Mouse (Mus musculus) G1E (cell line): ENCODE data around the gene Tmem119. TPM values are rescaled to one million over a fixed set of nuclear protein-coding genes. Genes with fewer than 3 reads are reported as not detected.

Experiments
- ATAC-seq: 2 replicates; pipeline ENCODE4 v1.8.0; 2016; ENCODE audit warnings: mild to moderate bottlenecking; ENCODE audit not compliant: insufficient number of reproducible peaks, poor library complexity, low FRiP score, severe bottlenecking; ENCODE audit errors: extremely low read depth
- DNase-seq: peaks from one replicate; pipeline ENCODE4 v3.0.0; 2012; ENCODE audit warnings: low spot score
- H3K27me3 ChIP-seq: 2 replicates; pipeline ENCODE4 v1.6.1; 2012; ENCODE audit warnings: mild to moderate bottlenecking, low read length, inconsistent platforms; ENCODE audit not compliant: insufficient read depth
- H3K36me3 ChIP-seq: replicated peaks from 2 replicates; pipeline ENCODE3; 2012; ENCODE audit warnings: mild to moderate bottlenecking, inconsistent platforms
- H3K4me1 ChIP-seq: 2 replicates; pipeline ENCODE4 v1.6.1; 2012; ENCODE audit warnings: low read depth, low read length, inconsistent platforms, mixed read lengths; ENCODE audit not compliant: insufficient read depth
- H3K4me3 ChIP-seq: 2 replicates; pipeline ENCODE4 v1.5.1; 2012; ENCODE audit warnings: low read depth, mild to moderate bottlenecking, inconsistent platforms, low read length, moderate library complexity, mixed read lengths
- H3K9me3 ChIP-seq: replicated peaks from 2 replicates; pipeline ENCODE4 v1.6.1; 2012; ENCODE audit warnings: inconsistent platforms
- CTCF ChIP-seq: IDR thresholded peaks from 2 replicates; pipeline ENCODE4 v1.5.1; 2012; ENCODE audit warnings: low read depth, low read length, inconsistent platforms, mixed read lengths
- GATA1 ChIP-seq: IDR thresholded peaks from 2 replicates; pipeline ENCODE4 v1.6.1; 2012; ENCODE audit warnings: borderline replicate concordance, low read length, inconsistent platforms, mixed read lengths
- GATA2 ChIP-seq: IDR thresholded peaks from 2 replicates; pipeline ENCODE4 v1.6.1; 2012; ENCODE audit warnings: low read depth, low read length, inconsistent platforms, borderline replicate concordance
- POLR2AphosphoS5 ChIP-seq: IDR thresholded peaks from 2 replicates; pipeline ENCODE4 v1.6.1; 2012; ENCODE audit warnings: low read depth, low read length, inconsistent platforms; ENCODE audit not compliant: insufficient replicate concordance
- TAL1 ChIP-seq: conservative IDR thresholded peaks from 2 replicates; pipeline ENCODE4 v1.6.1; 2012; ENCODE audit warnings: low read depth, low read length, inconsistent platforms, mixed read lengths
- polyA plus RNA-seq: library from polyadenylated mRNA; stranded (reverse); fragments of >175 nt; gene quantifications from 2 replicates; pipeline ENCODE4 v1.2.3, GENCODE M21; 2012
- total RNA-seq, 2 experiments: library from RNA; stranded (forward) in 1 of 2; stranded (reverse) in 1 of 2; fragments of 200-1000 nt in 1 of 2; fragments of >200 nt in 1 of 2; fragmentation: Nextera tagmentation in 1 of 2; gene quantifications; 2 replicates each; pipeline ENCODE4 v1.2.3; 2014 to 2017

Gene Tmem119
- total and polyA plus RNA-seq, 3 experiments = 0.21 to 0.27 TPM; not detected in 1

- H3K4me1 ChIP-seq = no peaks in the 10 kb centered on the region
- no peak overlapping the region for H3K4me3 ChIP-seq
- H3K9me3 ChIP-seq = no peaks in the 10 kb centered on the region
- ATAC-seq = no peak
- no peaks in the 10 kb centered on the region for H3K27me3 ChIP-seq
- H3K36me3 ChIP-seq = peaks cover 99% of the 10 kb centered on the region
- TF ChIP-seq CTCF (no peak), GATA1 (no peak), TAL1 (no peak), POLR2AphosphoS5 (no peak), GATA2 (no peak)
- DNase-seq = no peak
Measured at GRCm38 (mm10) chr5:113751521-113752157, 48.7 kb downstream of the Tmem119 start.

- TF ChIP-seq CTCF = no peak
- H3K9me3 ChIP-seq = no peaks in the 10 kb centered on the region
- ATAC-seq (no peak), DNase-seq (no peak)
- no peak overlapping the region for H3K4me3 ChIP-seq
- H3K36me3 ChIP-seq = peaks cover 99% of the 10 kb centered on the region
- H3K4me1 ChIP-seq = no peaks in the 10 kb centered on the region
- H3K27me3 ChIP-seq = no peaks in the 10 kb centered on the region
Measured at GRCm38 (mm10) chr5:113748556-113749331, 51.6 kb downstream of the Tmem119 start.

- ATAC-seq = no peak
- TF ChIP-seq POLR2AphosphoS5 (no peak), TAL1 (no peak), GATA1 (no peak), GATA2 (no peak), CTCF (no peak)
- Histone ChIP-seq H3K4me1 (no peaks in the 10 kb centered on the region; the same call in 1 of the 2 replicates), H3K9me3 (no peaks in the 10 kb centered on the region), H3K27me3 (no peaks in the 10 kb centered on the region), H3K4me3 (no peak overlapping the region), H3K36me3 (peaks cover 99% of the 10 kb centered on the region)
- DNase-seq = no peak
Measured at GRCm38 (mm10) chr5:113747629-113748028, 52.7 kb downstream of the Tmem119 start.

Other genes with a start within 250 kb of the Tmem119 start
- gene Cmklr1, start 150.1 kb downstream of the Tmem119 start, total RNA-seq (2014; fragmentation: Nextera tagmentation) = not detected in 2 replicates
- 0.05 TPM in 1 of 2 replicates, not detected in the other for gene Cmklr1, start 150.1 kb downstream of the Tmem119 start, total RNA-seq (2017)
- gene Cmklr1, start 150.1 kb downstream of the Tmem119 start, polyA plus RNA-seq = not detected in 2 replicates
- gene 1700069L16Rik, start 75.7 kb downstream of the Tmem119 start, total RNA-seq (2014; fragmentation: Nextera tagmentation) = not detected in 2 replicates
- gene 1700069L16Rik, start 75.7 kb downstream of the Tmem119 start, total RNA-seq (2017) = 0.29 TPM in 1 of 2 replicates, not detected in the other
- not detected in 2 replicates for gene 1700069L16Rik, start 75.7 kb downstream of the Tmem119 start, polyA plus RNA-seq
- 2.4 and 5.8 TPM in 2 replicates for gene Ficd, start 64.7 kb downstream of the Tmem119 start, total RNA-seq (2014; fragmentation: Nextera tagmentation)
- 1.5 and 1.7 TPM in 2 replicates for gene Ficd, start 64.7 kb downstream of the Tmem119 start, total RNA-seq (2017)
- 1.4 and 1.9 TPM in 2 replicates for gene Ficd, start 64.7 kb downstream of the Tmem119 start, polyA plus RNA-seq
- gene Sart3, start 28.0 kb downstream of the Tmem119 start, total RNA-seq (2014; fragmentation: Nextera tagmentation) = 18.6 and 19.0 TPM in 2 replicates
- gene Sart3, start 28.0 kb downstream of the Tmem119 start, total RNA-seq (2017) = 30.4 and 32.6 TPM in 2 replicates
- gene Sart3, start 28.0 kb downstream of the Tmem119 start, polyA plus RNA-seq = 45.6 and 52.6 TPM in 2 replicates
- gene Iscu, start 27.8 kb downstream of the Tmem119 start, total RNA-seq (2014; fragmentation: Nextera tagmentation) = 44.2 and 46.2 TPM in 2 replicates
- gene Iscu, start 27.8 kb downstream of the Tmem119 start, total RNA-seq (2017) = 76.9 and 93.6 TPM in 2 replicates
- 39.5 and 50.7 TPM in 2 replicates for gene Iscu, start 27.8 kb downstream of the Tmem119 start, polyA plus RNA-seq
- gene Selplg, start 32.1 kb upstream of the Tmem119 start, total RNA-seq (2014; fragmentation: Nextera tagmentation) = 12.7 and 13.9 TPM in 2 replicates
- 8.5 and 10.7 TPM in 2 replicates for gene Selplg, start 32.1 kb upstream of the Tmem119 start, total RNA-seq (2017)
- 18.7 and 22.5 TPM in 2 replicates for gene Selplg, start 32.1 kb upstream of the Tmem119 start, polyA plus RNA-seq
- gene Coro1c, start 108.2 kb upstream of the Tmem119 start, total RNA-seq (2014; fragmentation: Nextera tagmentation) = 77.5 and 83.7 TPM in 2 replicates
- gene Coro1c, start 108.2 kb upstream of the Tmem119 start, total RNA-seq (2017) = 70.5 and 77.3 TPM in 2 replicates
- 56.6 and 59.1 TPM in 2 replicates for gene Coro1c, start 108.2 kb upstream of the Tmem119 start, polyA plus RNA-seq
- 18.0 and 28.4 TPM in 2 replicates for gene Ssh1, start 193.4 kb upstream of the Tmem119 start, total RNA-seq (2014; fragmentation: Nextera tagmentation)
- 3.3 and 3.9 TPM in 2 replicates for gene Ssh1, start 193.4 kb upstream of the Tmem119 start, total RNA-seq (2017)
- 12.4 and 13.8 TPM in 2 replicates for gene Ssh1, start 193.4 kb upstream of the Tmem119 start, polyA plus RNA-seq
- not detected in 2 replicates for gene Dao, start 203.2 kb upstream of the Tmem119 start, total RNA-seq (2014; fragmentation: Nextera tagmentation)
- gene Dao, start 203.2 kb upstream of the Tmem119 start, total RNA-seq (2017) = not detected in 2 replicates
- not detected in 2 replicates for gene Dao, start 203.2 kb upstream of the Tmem119 start, polyA plus RNA-seq